Mouse (Mus musculus) intestine, embryonic 15.5 days (tissue): ENCODE data around the gene Scamp3. TPM values are rescaled to one million over a fixed set of nuclear protein-coding genes. Genes with fewer than 3 reads are reported as not detected.

ENCODE experiments used
- ATAC-seq: fragments of 200-750 bp; cut with Nextera tagmentation; 2 replicates; pipeline ENCODE4 v1.8.0; 2017; ENCODE audit warnings: moderate TSS enrichment, moderate library complexity
- H3K27ac ChIP-seq: fragments of 300-500 bp; sonication (generic); 2 replicates; pipeline ENCODE4 v1.5.1; 2015; ENCODE audit warnings: mild to moderate bottlenecking, inconsistent platforms
- H3K27me3 ChIP-seq: fragments of 300-500 bp; sonication (generic); replicated peaks from 2 replicates; pipeline ENCODE4 v1.6.1; 2015; ENCODE audit warnings: inconsistent platforms
- H3K36me3 ChIP-seq: fragments of 300-500 bp; sonication (generic); 2 replicates; pipeline ENCODE4 v1.6.1; 2015; ENCODE audit warnings: inconsistent platforms
- H3K4me1 ChIP-seq: fragments of 300-500 bp; sonication (generic); replicated peaks from 2 replicates; pipeline ENCODE4 v1.6.1; 2015; ENCODE audit warnings: inconsistent platforms
- H3K4me2 ChIP-seq: fragments of 300-500 bp; sonication (generic); replicated peaks from 2 replicates; pipeline ENCODE4 v1.6.1; 2015; ENCODE audit warnings: mild to moderate bottlenecking, inconsistent platforms
- H3K4me3 ChIP-seq: fragments of 300-500 bp; sonication (generic); replicated peaks from 2 replicates; pipeline ENCODE4 v1.5.1; 2015; ENCODE audit warnings: inconsistent platforms
- H3K9ac ChIP-seq: fragments of 300-500 bp; sonication (generic); 2 replicates; pipeline ENCODE4 v1.6.1; 2015; ENCODE audit warnings: inconsistent platforms
- H3K9me3 ChIP-seq: fragments of 300-500 bp; sonication (generic); 2 replicates; pipeline ENCODE4 v1.6.1; 2016; ENCODE audit warnings: inconsistent platforms
- WGBS: fragments of 180-500 bp; shearing (Covaris S2); methylation state at CpG from one replicate; pipeline ENCODE4 v1.1.7; 2015; 5-methylcytosine and 5-hydroxymethylcytosine counted together
- polyA plus RNA-seq: library from polyadenylated mRNA; unstranded; fragments of >200 nt; fragmentation: Nextera tagmentation; extraction: Ambion mirVana; gene quantifications from 2 replicates; pipeline ENCODE4 v1.2.1, GENCODE M21; 2015

The Scamp3 gene
- polyA plus RNA-seq: 115 and 124 TPM in 2 replicates

GRCm38 (mm10) chr3:89177242-89178106 lies at the start of gene Scamp3:
Gene Scamp3, plus strand, starts transcription at chr3:89177473.
- no peaks in the 10 kb centered on the region for H3K27me3 ChIP-seq

GRCm38 (mm10) chr3:89129908-89130307 lies 47.4 kb upstream of the Scamp3 start:
- 88% methylated on average over 3 of the region's 3 CpGs for WGBS
- peaks cover 16% of the 10 kb centered on the region; the same call in 1 of the 2 replicates for H3K4me1 ChIP-seq
- no peak overlapping the region for H3K9ac ChIP-seq
- no peak overlapping the region for H3K27ac ChIP-seq
- H3K4me3 ChIP-seq: no peak overlapping the region
- ATAC-seq: no peak
- H3K27me3 ChIP-seq: no peaks in the 10 kb centered on the region
- no peak overlapping the region for H3K4me2 ChIP-seq
- H3K36me3 ChIP-seq: no peaks in the 10 kb centered on the region
- no peaks in the 10 kb centered on the region for H3K9me3 ChIP-seq

More at GRCm38 (mm10) chr3:89177242-89178106, at the start of gene Scamp3:
- peak within 1 kb of the TSS; percentile 82 for H3K4me2 ChIP-seq
- peaks cover 53% of the 10 kb centered on the region for H3K36me3 ChIP-seq
- H3K4me3 ChIP-seq: peak within 1 kb of the TSS; percentile 72
- peak; percentile 96 for ATAC-seq
- H3K27ac ChIP-seq: peak within 1 kb of the TSS; percentile 79
- H3K4me1 ChIP-seq: peaks cover 9% of the 10 kb centered on the region
- H3K9ac ChIP-seq: peak within 1 kb of the TSS; percentile 82
- WGBS: under 1% methylated on average over 43 of the region's 43 CpGs
- no peaks in the 10 kb centered on the region for H3K9me3 ChIP-seq

GRCm38 (mm10) chr3:89131816-89132215 lies 45.5 kb upstream of the Scamp3 start:
- H3K4me2 ChIP-seq: peak overlapping the region; percentile 64
- no peak overlapping the region for H3K9ac ChIP-seq
- H3K9me3 ChIP-seq: no peaks in the 10 kb centered on the region
- H3K36me3 ChIP-seq: no peaks in the 10 kb centered on the region
- 0 out of 2 replicates have a peak overlapping the region, but pooled peaks have one; percentile 25 for H3K4me3 ChIP-seq
- H3K27ac ChIP-seq: no peak overlapping the region
- 44% methylated on average over 4 of the region's 4 CpGs for WGBS
- H3K27me3 ChIP-seq: no peaks in the 10 kb centered on the region
- no peak for ATAC-seq
- H3K4me1 ChIP-seq: peaks cover 16% of the 10 kb centered on the region; the same call in 1 of the 2 replicates

GRCm38 (mm10) chr3:89132285-89133062 lies 44.8 kb upstream of the Scamp3 start:
- peak; percentile 37; the same call in 1 of the 2 replicates for ATAC-seq
- Histone ChIP-seq H3K4me1 (peaks cover 16% of the 10 kb centered on the region; the same call in 1 of the 2 replicates), H3K9me3 (no peaks in the 10 kb centered on the region), H3K36me3 (no peaks in the 10 kb centered on the region), H3K27me3 (no peaks in the 10 kb centered on the region), H3K27ac (peak overlapping the region; percentile 82; the same call in 1 of the 2 replicates), H3K4me2 (peak overlapping the region; percentile 64), H3K9ac (peak overlapping the region; percentile 29; the same call in 1 of the 2 replicates), H3K4me3 (peak overlapping the region; percentile 25)
- WGBS: 13% methylated on average over 30 of the region's 30 CpGs

- H3K4me1 ChIP-seq: peaks cover 16% of the 10 kb centered on the region; the same call in 1 of the 2 replicates
- 69% methylated on average over 7 of the region's 7 CpGs for WGBS
- 0 out of 2 replicates have a peak overlapping the region, but pooled peaks have one; percentile 24 for H3K9ac ChIP-seq
- peak overlapping the region; percentile 23; the same call in 1 of the 2 replicates for H3K4me2 ChIP-seq
- H3K36me3 ChIP-seq: no peaks in the 10 kb centered on the region
- H3K27me3 ChIP-seq: no peaks in the 10 kb centered on the region
- no peak for ATAC-seq
- no peaks in the 10 kb centered on the region for H3K9me3 ChIP-seq
- no peak overlapping the region for H3K4me3 ChIP-seq
- peak overlapping the region; percentile 82 for H3K27ac ChIP-seq
These were observed 44.2 kb upstream of the Scamp3 start for GRCm38 (mm10) chr3:89133063-89133450.

- peak; percentile 77 for ATAC-seq
- peak overlapping the region; percentile 23; the same call in 1 of the 2 replicates for H3K4me2 ChIP-seq
- no peaks in the 10 kb centered on the region for H3K36me3 ChIP-seq
- WGBS: 78% methylated on average over 1 of the region's 1 CpGs
- H3K9me3 ChIP-seq: no peaks in the 10 kb centered on the region
- no peaks in the 10 kb centered on the region for H3K27me3 ChIP-seq
- peak overlapping the region; percentile 82 for H3K27ac ChIP-seq
- peaks cover 16% of the 10 kb centered on the region; the same call in 1 of the 2 replicates for H3K4me1 ChIP-seq
- H3K4me3 ChIP-seq: no peak overlapping the region
- no peak overlapping the region for H3K9ac ChIP-seq
These were observed 43.5 kb upstream of the Scamp3 start for GRCm38 (mm10) chr3:89133752-89134151.

GRCm38 (mm10) chr3:89135958-89136357 lies 41.3 kb upstream of the Scamp3 start, which contains the start of gene Pklr:
Gene Pklr, plus strand, starts transcription at chr3:89136142.
- peak within 1 kb of the TSS; percentile 24 for H3K4me3 ChIP-seq

GRCm38 (mm10) chr3:89136365-89136764 lies 40.9 kb upstream of the Scamp3 start:
- Histone ChIP-seq H3K27me3 (no peaks in the 10 kb centered on the region), H3K4me2 (peak overlapping the region; percentile 53), H3K4me3 (peak overlapping the region; percentile 24), H3K27ac (peak overlapping the region; percentile 78), H3K9me3 (no peaks in the 10 kb centered on the region), H3K4me1 (peaks cover 16% of the 10 kb centered on the region; the same call in 1 of the 2 replicates), H3K36me3 (no peaks in the 10 kb centered on the region), H3K9ac (peak overlapping the region; percentile 29; the same call in 1 of the 2 replicates)
- peak; percentile 88 for ATAC-seq
- WGBS: 30% methylated on average over 9 of the region's 9 CpGs

More at GRCm38 (mm10) chr3:89135958-89136357, 41.3 kb upstream of the Scamp3 start, which contains the start of gene Pklr:
- no peak; the same call in 1 of the 2 replicates for ATAC-seq
- Histone ChIP-seq H3K4me2 (peak within 1 kb of the TSS; percentile 53), H3K27ac (peak within 1 kb of the TSS; percentile 78), H3K9me3 (no peaks in the 10 kb centered on the region), H3K4me1 (peaks cover 16% of the 10 kb centered on the region; the same call in 1 of the 2 replicates), H3K27me3 (no peaks in the 10 kb centered on the region), H3K36me3 (no peaks in the 10 kb centered on the region), H3K9ac (peak within 1 kb of the TSS; percentile 29)
- WGBS: 46% methylated on average over 3 of the region's 3 CpGs

- ATAC-seq: no peak
- WGBS: 81% methylated on average over 10 of the region's 10 CpGs
These were observed 32.5 kb upstream of the Scamp3 start for GRCm38 (mm10) chr3:89144821-89145220.

GRCm38 (mm10) chr3:89145566-89145965 lies 31.7 kb upstream of the Scamp3 start:
- Histone ChIP-seq H3K4me1 (peaks cover 7% of the 10 kb centered on the region; the same call in 1 of the 2 replicates), H3K9me3 (no peaks in the 10 kb centered on the region), H3K36me3 (no peaks in the 10 kb centered on the region), H3K4me3 (no peak overlapping the region), H3K4me2 (no peak overlapping the region), H3K27ac (no peak overlapping the region), H3K9ac (no peak overlapping the region), H3K27me3 (no peaks in the 10 kb centered on the region; the same call in 1 of the 2 replicates)
- 56% methylated on average over 8 of the region's 8 CpGs for WGBS
- no peak for ATAC-seq

More at GRCm38 (mm10) chr3:89144821-89145220, 32.5 kb upstream of the Scamp3 start:
- H3K4me3 ChIP-seq: no peak overlapping the region
- no peak overlapping the region for H3K9ac ChIP-seq
- H3K36me3 ChIP-seq: no peaks in the 10 kb centered on the region
- H3K27ac ChIP-seq: no peak overlapping the region
- no peak overlapping the region for H3K4me2 ChIP-seq
- no peaks in the 10 kb centered on the region; the same call in 1 of the 2 replicates for H3K27me3 ChIP-seq
- H3K9me3 ChIP-seq: no peaks in the 10 kb centered on the region
- H3K4me1 ChIP-seq: peaks cover 7% of the 10 kb centered on the region; the same call in 1 of the 2 replicates

GRCm38 (mm10) chr3:89147101-89147978 lies 29.9 kb upstream of the Scamp3 start:
- Histone ChIP-seq H3K27ac (no peak overlapping the region), H3K9me3 (no peaks in the 10 kb centered on the region), H3K36me3 (no peaks in the 10 kb centered on the region), H3K27me3 (no peaks in the 10 kb centered on the region; the same call in none of the 2 replicates), H3K9ac (peak overlapping the region; percentile 42), H3K4me2 (peak overlapping the region; percentile 79), H3K4me1 (peaks cover 7% of the 10 kb centered on the region; the same call in 1 of the 2 replicates), H3K4me3 (peak overlapping the region; percentile 29)
- WGBS: 24% methylated on average over 26 of the region's 26 CpGs
- ATAC-seq: peak; percentile 95
